Mouse (Mus musculus) gastrocnemius, adult 2 months (tissue): Measurements from ENCODE around the gene Npc2. TPM values are rescaled to one million over a fixed set of nuclear protein-coding genes. Genes with fewer than 3 reads are reported as not detected.

Experiments
- DNase-seq: peaks from one replicate; pipeline ENCODE4 v3.0.0; 2022
- H3K27ac ChIP-seq: fragments of 200-600 bp; 2 replicates; pipeline ENCODE4 v1.8.1; 2022; ENCODE audit warnings: mild to moderate bottlenecking
- H3K4me3 ChIP-seq: fragments of 200-600 bp; 2 replicates; pipeline ENCODE4 v1.8.1; 2022; ENCODE audit warnings: mild to moderate bottlenecking, moderate library complexity
- CTCF ChIP-seq: fragments of 200-600 bp; IDR thresholded peaks from 2 replicates; pipeline ENCODE4 v1.8.1; 2022; ENCODE audit warnings: antibody characterized with exemption, mild to moderate bottlenecking, moderate library complexity
- intact Hi-C: fragments of 180-260 bp; cut with DNase I; formaldehyde crosslinking; loops from one replicate; pipeline ENCODE4 v1.15.1; 2025
- total RNA-seq, 2 experiments: library from RNA; stranded (reverse); gene quantifications; 2 replicates each; pipeline ENCODE4 v1.2.3; 2021

The Npc2 gene
- total RNA-seq, 2 experiments from 2014 or later: 13.2 to 18.0 TPM

DNA sequence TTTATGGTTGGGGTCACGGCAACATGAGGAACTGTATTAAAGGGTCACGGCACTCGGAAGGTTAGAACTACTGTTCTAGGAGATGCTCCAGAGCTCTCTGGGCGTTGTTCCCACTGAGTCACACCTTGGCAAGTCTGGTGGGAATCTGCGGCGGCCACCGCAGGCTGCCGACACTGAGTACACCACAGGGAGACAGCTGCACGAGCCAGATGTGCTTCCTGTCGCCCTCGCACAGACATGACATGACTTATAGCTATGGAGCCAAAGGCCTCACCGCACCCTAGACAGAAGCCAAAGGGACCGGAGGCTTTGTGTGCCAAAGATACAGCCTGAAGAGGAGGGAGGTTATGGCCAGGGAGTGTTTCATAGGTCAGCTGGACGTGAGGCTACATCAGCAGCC, 22.3 kb downstream of the Npc2 start:
- TF ChIP-seq CTCF: no peak
- intact Hi-C loops: loop anchor here (2.0 kb wide), 1 partner anchor 20 kb away; no protein-coding TSS in a partner anchor
- DNase-seq: peak; percentile 84
- Histone ChIP-seq H3K27ac (no peak overlapping the region; the same call in 1 of the 2 replicates), H3K4me3 (peak overlapping the region; percentile 17; the same call in 1 of the 2 replicates)

DNA sequence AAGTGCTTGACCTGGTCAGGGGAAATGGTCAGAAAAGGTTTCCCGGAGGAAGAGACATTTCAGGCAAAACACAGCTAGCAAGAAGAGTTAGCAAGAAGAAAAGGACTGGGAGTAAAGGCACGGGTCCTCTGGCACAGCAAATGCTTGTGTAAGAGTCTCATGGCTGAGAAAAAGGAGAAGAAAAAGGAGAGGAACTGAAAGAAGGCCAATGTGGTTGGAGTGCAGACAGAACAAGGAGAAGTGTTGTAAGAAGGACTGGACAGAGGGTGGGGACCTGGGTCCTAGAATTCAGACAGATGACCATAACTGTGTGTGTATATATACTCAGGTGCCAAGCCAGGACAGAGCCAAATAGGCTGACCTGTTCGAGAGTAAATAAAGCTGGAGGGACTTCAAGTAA, 24.8 kb downstream of the Npc2 start:
- intact Hi-C loops: no loop called here
- H3K27ac ChIP-seq: no peak overlapping the region
- no peak for TF ChIP-seq CTCF
- H3K4me3 ChIP-seq: no peak overlapping the region
- DNase-seq: no peak

DNA sequence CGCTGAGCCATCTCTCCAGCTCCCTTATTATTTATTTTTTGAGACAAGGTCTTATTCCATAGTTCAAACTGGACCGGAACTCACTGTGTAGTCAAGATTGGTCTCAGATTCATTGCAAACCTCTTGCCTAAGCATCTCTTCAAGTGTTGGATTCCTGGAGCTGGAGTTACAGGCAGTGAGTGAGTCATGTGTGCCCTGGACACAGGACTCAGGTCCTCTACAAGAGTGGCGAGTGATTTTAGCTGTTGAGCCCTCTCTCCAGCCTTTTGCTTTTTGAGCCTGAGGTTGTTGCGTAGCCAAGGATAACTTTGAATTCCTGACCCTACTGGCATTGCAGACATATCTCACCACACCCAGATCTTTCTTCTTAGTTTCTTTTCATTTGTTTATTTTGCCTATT, 27.3 kb downstream of the Npc2 start:
- intact Hi-C loops: no loop called here

DNA sequence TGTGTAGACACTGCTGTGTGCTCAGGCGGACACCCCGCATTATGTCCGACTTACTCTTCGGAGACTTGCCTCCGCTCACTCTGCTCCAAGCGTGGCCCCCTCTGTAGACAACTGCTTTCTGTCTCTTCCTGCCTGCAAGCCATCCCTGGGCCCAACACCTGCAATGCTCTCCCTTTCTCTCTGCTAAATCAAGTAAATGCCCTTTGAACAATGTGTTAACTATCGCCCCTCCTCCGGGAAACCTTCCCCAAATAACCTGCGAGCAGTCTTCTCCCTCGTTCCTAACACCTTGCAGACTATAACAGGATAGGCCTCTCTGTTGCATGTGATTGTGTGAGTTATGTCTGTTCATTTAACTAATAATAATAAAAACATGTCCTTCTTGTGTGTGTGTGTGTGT, 29.5 kb downstream of the Npc2 start:
- Histone ChIP-seq H3K27ac (no peak overlapping the region), H3K4me3 (no peak overlapping the region)
- intact Hi-C loops: no loop called here
- TF ChIP-seq CTCF: no peak
- DNase-seq: no peak

More for the DNA sequence above, 27.3 kb downstream of the Npc2 start:
- no peak for TF ChIP-seq CTCF
- H3K27ac ChIP-seq: no peak overlapping the region
- H3K4me3 ChIP-seq: no peak overlapping the region
- DNase-seq: no peak

DNA sequence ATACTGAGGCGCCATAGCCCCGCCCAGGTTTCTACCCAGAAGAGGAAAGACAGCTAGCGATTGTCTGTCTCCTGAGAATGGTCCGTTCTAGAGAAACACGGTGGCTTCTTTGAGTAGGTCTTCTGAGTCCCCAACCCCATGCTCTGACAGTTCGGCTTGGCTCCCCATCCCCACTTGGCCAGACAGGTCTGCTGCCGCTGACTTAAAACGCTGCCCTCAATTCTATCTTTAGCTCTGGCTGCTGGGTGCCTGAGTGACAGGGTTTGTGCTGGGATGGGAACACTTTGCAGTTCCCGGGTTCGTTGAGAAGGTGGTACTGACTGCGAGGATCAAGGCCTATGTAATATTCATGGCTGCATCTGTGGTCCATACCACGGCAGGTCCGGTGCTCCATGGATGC, 39.6 kb downstream of the Npc2 start:
- Histone ChIP-seq H3K4me3 (no peak overlapping the region), H3K27ac (peak overlapping the region; percentile 61)
- DNase-seq: peak; percentile 47
- intact Hi-C loops: no loop called here
- no peak for TF ChIP-seq CTCF

DNA sequence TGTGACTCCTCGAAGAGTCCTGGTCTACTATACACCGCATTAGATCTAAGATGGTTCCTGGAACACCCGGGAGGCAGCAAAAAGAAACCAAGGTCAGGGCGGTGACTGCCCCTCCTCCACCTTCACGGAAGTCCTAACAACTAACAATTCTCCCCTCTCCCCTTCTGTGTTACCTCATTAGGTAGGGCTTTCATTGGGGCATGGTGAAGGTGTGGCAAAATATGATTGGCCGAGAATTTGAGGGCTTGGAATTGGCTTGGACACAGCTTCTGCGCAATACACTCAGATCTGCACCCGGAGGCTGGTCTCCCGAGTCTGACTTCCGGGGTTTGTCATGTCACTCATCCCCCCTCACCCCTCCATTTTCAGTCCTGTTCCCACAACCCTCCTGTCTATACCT, 44.5 kb downstream of the Npc2 start:
- no peak overlapping the region for H3K4me3 ChIP-seq
- intact Hi-C loops: no loop called here
- TF ChIP-seq CTCF: no peak

DNA sequence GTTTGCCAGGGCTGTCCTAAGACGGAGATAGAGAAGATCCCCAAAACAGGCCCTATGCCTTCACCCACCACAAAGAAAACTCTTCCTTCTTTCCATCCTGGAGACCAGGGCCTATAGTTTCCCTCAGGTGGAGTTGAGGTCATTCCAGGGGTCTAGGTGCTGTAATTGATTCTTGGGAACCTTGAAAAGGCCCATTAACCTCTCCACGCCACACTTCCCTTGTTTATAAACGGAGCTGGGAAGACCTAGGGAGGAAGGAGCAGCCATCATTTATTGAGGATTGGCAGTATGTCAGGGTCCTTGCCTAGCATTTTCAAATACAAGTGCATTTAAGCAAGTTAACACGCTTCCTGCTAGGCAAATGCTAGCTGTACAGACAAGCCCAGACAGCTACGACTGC, 45.5 kb downstream of the Npc2 start:
- DNase-seq: no peak
- intact Hi-C loops: no loop called here

More for the DNA sequence above, 44.5 kb downstream of the Npc2 start:
- H3K27ac ChIP-seq: no peak overlapping the region
- no peak for DNase-seq

DNA sequence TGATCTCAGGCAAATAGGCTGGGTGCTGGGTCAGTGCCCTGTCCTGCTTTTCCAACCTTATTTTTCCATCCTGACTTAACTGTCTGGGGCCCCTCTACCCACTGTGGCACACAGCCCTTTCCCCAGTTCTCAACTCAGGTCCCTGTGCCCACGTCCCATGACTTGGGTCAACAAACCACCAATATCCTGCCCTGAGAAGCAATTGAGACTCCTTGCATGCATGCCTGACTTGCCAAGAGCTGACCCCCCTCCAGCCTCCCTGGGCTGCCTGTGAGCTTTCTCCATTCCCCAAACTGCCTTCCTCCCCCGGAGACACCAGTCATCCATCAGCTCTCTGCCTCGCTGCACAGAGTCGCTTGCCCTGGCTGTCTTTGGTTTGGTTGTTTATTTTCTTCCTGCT, 46.0 kb downstream of the Npc2 start:
- intact Hi-C loops: no loop called here
- no peak for DNase-seq
- Histone ChIP-seq H3K27ac (no peak overlapping the region), H3K4me3 (no peak overlapping the region)
- no peak for TF ChIP-seq CTCF

More for the DNA sequence above, 45.5 kb downstream of the Npc2 start:
- TF ChIP-seq CTCF: no peak
- Histone ChIP-seq H3K4me3 (no peak overlapping the region), H3K27ac (no peak overlapping the region)

DNA sequence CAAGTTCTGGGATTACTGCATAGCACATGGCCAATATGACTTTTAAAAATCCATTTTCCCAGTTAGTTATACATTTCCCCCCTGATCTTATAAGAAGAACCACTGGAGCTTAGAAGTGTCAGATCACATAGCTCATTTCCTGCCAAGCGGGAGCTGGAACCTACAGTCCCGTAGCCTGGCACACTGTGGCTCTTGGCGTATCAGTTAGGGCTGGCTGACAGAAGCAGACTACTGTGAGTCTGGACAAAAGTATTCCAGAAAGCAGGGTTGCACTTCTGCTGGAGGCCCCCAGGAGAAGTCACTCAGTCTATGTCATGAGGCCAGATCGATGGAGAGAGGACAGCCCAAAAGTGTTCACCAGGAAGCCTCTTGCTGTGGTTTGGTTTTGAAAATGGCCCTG, 46.6 kb downstream of the Npc2 start:
- DNase-seq: peak; percentile 54
- no peak for TF ChIP-seq CTCF
- intact Hi-C loops: no loop called here

DNA sequence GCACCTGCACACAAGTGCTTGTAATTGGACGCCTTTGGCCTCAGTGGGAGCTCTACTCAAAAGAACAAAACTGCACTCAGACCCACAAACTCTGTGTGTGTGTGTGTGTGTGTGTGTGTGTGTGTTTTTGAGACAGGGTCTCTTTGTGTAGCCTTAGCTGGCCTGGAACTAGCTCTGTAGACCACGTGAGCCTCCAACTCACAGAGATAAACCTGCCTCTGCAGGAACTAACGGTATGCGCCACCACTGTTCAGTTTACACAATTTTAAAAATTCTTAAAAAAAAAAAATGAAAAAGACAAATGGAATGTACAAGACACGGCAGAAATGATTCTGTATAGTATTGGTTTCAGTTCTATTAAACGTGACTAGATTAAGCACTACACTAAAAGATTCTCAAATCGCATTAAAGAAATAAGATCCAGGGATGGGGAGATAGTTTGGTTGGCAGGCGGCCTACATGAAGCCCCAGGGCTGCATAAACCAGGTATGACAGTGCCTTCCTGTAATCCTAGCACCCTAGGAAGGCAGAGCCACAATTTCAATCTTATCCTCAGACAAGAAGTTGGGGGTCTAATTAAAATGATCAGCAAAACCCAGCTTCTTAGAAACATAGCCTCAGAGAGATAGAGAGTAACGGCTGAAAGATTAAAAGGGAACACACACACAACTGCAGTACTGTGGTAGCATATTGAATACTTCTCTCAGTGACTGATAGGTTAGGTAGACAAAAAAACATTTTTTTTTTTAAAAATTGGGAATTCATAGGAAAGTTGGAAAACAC, 54.3 kb downstream of the Npc2 start:
- H3K4me3 ChIP-seq: no peak overlapping the region
- no peak overlapping the region for H3K27ac ChIP-seq
- TF ChIP-seq CTCF: no peak
- DNase-seq: no peak
- intact Hi-C loops: no loop called here

More for the DNA sequence above, 46.6 kb downstream of the Npc2 start:
- Histone ChIP-seq H3K4me3 (no peak overlapping the region), H3K27ac (no peak overlapping the region)

DNA sequence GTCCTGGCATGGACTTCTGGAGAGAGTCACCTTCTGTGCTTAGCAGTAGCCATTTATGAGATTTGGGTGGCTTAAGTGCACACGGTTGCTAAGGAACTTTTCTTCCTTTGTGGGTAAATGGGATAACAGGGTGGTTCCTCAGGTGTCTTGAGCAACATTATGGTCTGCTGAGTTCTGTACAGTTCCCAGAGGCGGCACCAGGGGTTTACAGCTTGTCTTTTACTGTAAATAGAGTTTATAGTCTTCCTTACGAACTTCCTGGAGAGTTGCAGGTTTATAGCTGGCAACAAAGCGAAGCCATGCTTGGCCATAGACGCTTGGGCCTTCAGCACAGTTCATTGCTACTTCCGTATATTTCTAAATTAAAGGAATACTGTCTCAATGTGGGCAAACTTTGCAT, 58.4 kb downstream of the Npc2 start:
- DNase-seq: no peak
- no peak overlapping the region for H3K4me3 ChIP-seq
- H3K27ac ChIP-seq: no peak overlapping the region
- TF ChIP-seq CTCF: no peak
- intact Hi-C loops: no loop called here

DNA sequence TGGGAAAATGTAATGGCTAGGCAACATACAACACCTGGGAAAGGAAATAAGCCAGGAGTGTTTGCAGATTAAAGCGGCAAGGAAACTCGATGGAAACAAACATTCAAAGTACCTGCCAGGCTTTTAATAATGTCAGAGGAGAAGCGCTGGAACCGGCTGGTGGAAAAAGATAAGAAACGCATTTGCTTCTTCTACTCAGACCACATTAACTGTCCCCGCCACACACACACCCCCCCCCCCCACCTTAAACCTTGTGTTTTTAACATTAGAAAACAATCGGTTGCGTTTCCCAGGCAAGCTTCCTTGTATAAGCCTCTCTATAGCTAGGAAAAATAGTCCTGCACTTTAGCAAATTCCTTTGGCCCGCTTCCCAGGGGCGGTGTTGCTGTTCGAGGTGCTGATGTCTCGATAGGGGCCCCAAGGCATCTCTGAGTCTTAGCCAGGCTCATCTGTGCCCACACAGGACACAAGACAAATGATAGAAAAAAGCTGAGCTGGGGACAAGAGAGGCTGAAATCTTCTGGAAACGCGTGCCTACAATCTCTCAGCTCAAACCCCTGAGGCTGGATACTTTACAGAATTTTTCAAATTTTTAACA, 63.0 kb downstream of the Npc2 start:
- no peak for DNase-seq
- no peak overlapping the region for H3K4me3 ChIP-seq
- no peak overlapping the region for H3K27ac ChIP-seq
- TF ChIP-seq CTCF: no peak
- intact Hi-C loops: no loop called here

DNA sequence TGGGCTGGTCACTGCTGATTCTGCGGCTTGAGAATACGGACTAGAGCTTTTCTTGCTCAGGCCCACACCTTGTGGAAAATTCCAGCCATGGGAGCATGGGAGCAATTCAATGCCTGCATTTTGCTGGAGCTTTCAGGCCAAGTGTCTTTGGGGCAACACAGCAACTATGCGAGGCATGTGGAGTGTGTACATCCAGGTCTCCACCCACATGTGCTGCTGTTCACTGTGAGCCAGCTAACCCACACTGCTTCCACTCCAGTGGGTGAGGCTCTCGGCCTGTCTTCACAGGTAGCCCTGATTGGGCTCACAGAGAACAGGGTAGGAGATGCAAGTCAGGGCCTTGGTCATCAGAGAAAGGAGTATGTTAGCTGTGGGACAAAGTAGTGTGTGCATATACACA, 65.1 kb downstream of the Npc2 start:
- no peak for DNase-seq
- H3K4me3 ChIP-seq: no peak overlapping the region
- no peak for TF ChIP-seq CTCF
- H3K27ac ChIP-seq: no peak overlapping the region
- intact Hi-C loops: no loop called here

DNA sequence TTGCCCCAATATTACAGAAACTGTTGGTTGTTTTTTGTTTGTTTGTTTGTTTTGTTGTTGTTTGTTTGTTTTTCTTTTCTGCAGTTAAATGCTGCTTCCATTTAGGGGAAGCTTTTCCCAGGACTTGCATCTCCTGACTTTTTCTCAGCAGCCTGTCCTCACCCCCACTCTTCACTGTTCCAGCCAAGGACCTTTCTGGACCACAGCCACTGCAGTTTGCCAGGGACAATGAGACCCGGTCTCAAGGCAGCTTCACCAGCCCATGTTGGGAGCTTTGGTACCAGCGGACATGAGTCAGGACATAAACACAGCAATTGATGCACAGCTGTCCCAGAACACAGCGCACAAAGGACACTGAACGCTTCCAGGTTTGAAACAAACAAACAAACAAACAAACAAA, 66.1 kb downstream of the Npc2 start:
- intact Hi-C loops: no loop called here
- no peak for TF ChIP-seq CTCF

More for the DNA sequence above, 66.1 kb downstream of the Npc2 start:
- no peak overlapping the region for H3K4me3 ChIP-seq
- no peak for DNase-seq
- H3K27ac ChIP-seq: no peak overlapping the region

Other genes starting within 250 kb of the Npc2 start
- gene Vsx2, start 203.4 kb downstream of the Npc2 start, total RNA-seq: not detected
- gene Abcd4, start 155.7 kb downstream of the Npc2 start, total RNA-seq: 1 to 10 TPM; 4.0 to 5.3 TPM
- gene Vrtn, start 132.1 kb downstream of the Npc2 start, total RNA-seq: not detected
- not detected for gene Syndig1l, start 74.3 kb downstream of the Npc2 start, total RNA-seq
- gene Isca2, start 99 bp upstream of the Npc2 start, total RNA-seq: 10 to 100 TPM; 39.3 to 53.3 TPM
- 1 to 10 TPM in 1 of 2 experiments, under 1 TPM in 1; 0.78 to 1.6 TPM for gene Ltbp2, start 103.4 kb upstream of the Npc2 start, total RNA-seq
- 10 to 100 TPM; 28.4 to 34.0 TPM for gene Fcf1, start 197.7 kb upstream of the Npc2 start, total RNA-seq
- 10 to 100 TPM; 23.0 to 24.9 TPM for gene Arel1, start 197.7 kb upstream of the Npc2 start, total RNA-seq
- gene Ylpm1, start 223.2 kb upstream of the Npc2 start, total RNA-seq: 10 to 100 TPM; 17.7 to 21.0 TPM